Mouse (Mus musculus): ENCODE measurements around the gene Ntm.

DNA sequence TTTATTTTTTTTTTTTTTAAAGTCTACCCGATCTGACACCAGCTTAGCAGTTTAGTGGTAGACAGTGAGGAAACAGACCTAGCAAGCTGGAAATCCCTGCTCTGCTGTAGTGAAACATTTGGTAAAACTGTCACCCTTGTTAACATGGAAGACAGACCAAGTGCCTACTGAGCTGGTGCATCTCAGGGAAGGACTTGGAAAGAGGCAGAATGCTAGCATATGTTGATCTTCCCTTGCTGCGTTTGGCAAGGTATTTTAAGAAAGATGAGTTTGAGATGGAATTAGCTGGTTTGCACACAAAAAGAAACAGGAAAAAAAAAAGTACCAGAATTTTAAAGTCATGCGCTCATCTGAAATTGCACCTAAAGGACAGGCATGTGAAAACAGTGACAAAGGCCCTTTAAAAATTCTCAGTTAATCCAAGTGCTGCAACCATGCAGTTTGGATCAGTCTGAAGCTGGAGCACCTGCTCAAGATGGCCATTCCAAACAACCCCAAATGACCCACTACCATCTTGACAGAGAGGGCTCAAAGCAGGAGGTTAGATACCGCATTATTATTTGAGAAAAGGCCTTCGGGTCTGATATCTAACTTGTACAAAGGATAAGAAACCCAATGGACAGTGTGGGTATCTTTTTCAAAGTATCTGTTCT, 400.4 kb downstream of the Ntm start:
- no peak for TF ChIP-seq POLR2A (IDR thresholded peaks at IDR 0.05; ENCODE audit: borderline replicate concordance, control insufficient read depth, low read depth, low read length)
- TF ChIP-seq CTCF (IDR thresholded peaks at IDR 0.05; ENCODE audit: control insufficient read depth, insufficient read depth, low read length): no peak

Measured in bone marrow, adult 2 months (tissue).